Mouse (Mus musculus) hindbrain, embryonic 13.5 days (tissue): ENCODE results near the gene Nr1i2. TPM values are rescaled to one million over a fixed set of nuclear protein-coding genes. Genes with fewer than 3 reads are reported as not detected.
A peak's percentile ranks its signal among the peaks of the same experiment; 100 is the strongest.

Source experiments
- ATAC-seq: fragments of 200-750 bp; cut with Nextera tagmentation; 2 replicates; pipeline ENCODE4 v1.8.0; 2017; ENCODE audit warnings: moderate TSS enrichment; ENCODE audit not compliant: low FRiP score
- H3K27ac ChIP-seq: fragments of 300-500 bp; sonication (generic); 2 replicates; pipeline ENCODE4 v1.5.1; 2015; ENCODE audit warnings: inconsistent platforms, mild to moderate bottlenecking, moderate library complexity
- H3K27me3 ChIP-seq: fragments of 300-500 bp; sonication (generic); 2 replicates; pipeline ENCODE4 v1.6.1; 2015; ENCODE audit warnings: mild to moderate bottlenecking, inconsistent platforms
- H3K36me3 ChIP-seq: fragments of 300-500 bp; sonication (generic); 2 replicates; pipeline ENCODE4 v1.6.1; 2015; ENCODE audit warnings: mild to moderate bottlenecking, inconsistent platforms
- H3K4me1 ChIP-seq: fragments of 300-500 bp; sonication (generic); replicated peaks from 2 replicates; pipeline ENCODE4 v1.6.1; 2015; ENCODE audit warnings: inconsistent platforms
- H3K4me2 ChIP-seq: fragments of 300-500 bp; sonication (generic); 2 replicates; pipeline ENCODE4 v1.6.1; 2015; ENCODE audit warnings: inconsistent platforms, mild to moderate bottlenecking, moderate library complexity
- H3K4me3 ChIP-seq: fragments of 300-500 bp; sonication (generic); 2 replicates; pipeline ENCODE4 v1.5.1; 2015; ENCODE audit warnings: mild to moderate bottlenecking, inconsistent platforms
- H3K9ac ChIP-seq: fragments of 300-500 bp; sonication (generic); 2 replicates; pipeline ENCODE4 v1.6.1; 2015; ENCODE audit warnings: mild to moderate bottlenecking, inconsistent platforms
- H3K9me3 ChIP-seq: fragments of 300-500 bp; sonication (generic); 2 replicates; pipeline ENCODE4 v1.6.1; 2016; ENCODE audit warnings: inconsistent platforms
- WGBS: fragments of 180-500 bp; shearing (Covaris S2); methylation state at CpG from one replicate; pipeline ENCODE4 v1.1.7; 2015; 5-methylcytosine and 5-hydroxymethylcytosine counted together
- polyA plus RNA-seq: library from polyadenylated mRNA; unstranded; fragments of >200 nt; fragmentation: Nextera tagmentation; extraction: Ambion mirVana; gene quantifications from 2 replicates; pipeline ENCODE4 v1.2.1, GENCODE M21; 2015

The Nr1i2 gene
- polyA plus RNA-seq, 1 experiment from 2014 or later: not detected

- Histone ChIP-seq H3K4me1 (peaks cover 18% of the 10 kb centered on the region), H3K9me3 (no peaks in the 10 kb centered on the region), H3K9ac (no peak overlapping the region), H3K27me3 (no peaks in the 10 kb centered on the region), H3K4me2 (no peak overlapping the region), H3K4me3 (no peak overlapping the region), H3K27ac (no peak overlapping the region), H3K36me3 (no peaks in the 10 kb centered on the region)
- 0 out of 2 replicates have a peak, but pooled peaks have one; percentile 52 for ATAC-seq
- WGBS: 25% methylated on average over 5 of the region's 5 CpGs
Observed at GRCm38 (mm10) chr16:38307221-38307605, 12.6 kb upstream of the Nr1i2 start.

- ATAC-seq: peak; percentile 54; the same call in 1 of the 2 replicates
- Histone ChIP-seq H3K4me3 (no peak overlapping the region), H3K9ac (no peak overlapping the region), H3K4me1 (peaks cover 18% of the 10 kb centered on the region), H3K9me3 (no peaks in the 10 kb centered on the region), H3K27me3 (no peaks in the 10 kb centered on the region), H3K36me3 (no peaks in the 10 kb centered on the region), H3K27ac (no peak overlapping the region), H3K4me2 (no peak overlapping the region)
- WGBS: 50% methylated on average over 18 of the region's 18 CpGs
Observed at GRCm38 (mm10) chr16:38306571-38307220, 12.1 kb upstream of the Nr1i2 start.

- Histone ChIP-seq H3K9me3 (no peaks in the 10 kb centered on the region), H3K9ac (no peak overlapping the region), H3K36me3 (no peaks in the 10 kb centered on the region), H3K27me3 (no peaks in the 10 kb centered on the region), H3K4me2 (no peak overlapping the region), H3K27ac (no peak overlapping the region), H3K4me1 (peaks cover 18% of the 10 kb centered on the region), H3K4me3 (no peak overlapping the region)
- WGBS: 80% methylated on average over 17 of the region's 17 CpGs
- no peak for ATAC-seq
Observed at GRCm38 (mm10) chr16:38304460-38305194, 10.0 kb upstream of the Nr1i2 start.

- no peak overlapping the region for H3K4me2 ChIP-seq
- WGBS: 92% methylated on average over 13 of the region's 13 CpGs
- no peaks in the 10 kb centered on the region for H3K36me3 ChIP-seq
- no peak overlapping the region for H3K27ac ChIP-seq
- H3K4me1 ChIP-seq: peaks cover 9% of the 10 kb centered on the region
- H3K27me3 ChIP-seq: no peaks in the 10 kb centered on the region
- H3K9ac ChIP-seq: no peak overlapping the region
- no peak for ATAC-seq
- H3K9me3 ChIP-seq: no peaks in the 10 kb centered on the region
- H3K4me3 ChIP-seq: no peak overlapping the region
Observed at GRCm38 (mm10) chr16:38302367-38302766, 7.7 kb upstream of the Nr1i2 start.

GRCm38 (mm10) chr16:38298410-38298809 lies 3.8 kb upstream of the Nr1i2 start:
- no peak for ATAC-seq
- WGBS: 92% methylated on average over 6 of the region's 6 CpGs
- no peak overlapping the region for H3K9ac ChIP-seq
- H3K4me3 ChIP-seq: no peak overlapping the region
- H3K27me3 ChIP-seq: no peaks in the 10 kb centered on the region
- H3K4me2 ChIP-seq: no peak overlapping the region
- H3K9me3 ChIP-seq: no peaks in the 10 kb centered on the region
- H3K27ac ChIP-seq: no peak overlapping the region
- no peaks in the 10 kb centered on the region for H3K4me1 ChIP-seq
- H3K36me3 ChIP-seq: no peaks in the 10 kb centered on the region

GRCm38 (mm10) chr16:38295349-38295930 lies 816 bp upstream of the Nr1i2 start:
- H3K27me3 ChIP-seq: no peaks in the 10 kb centered on the region
- H3K36me3 ChIP-seq: no peaks in the 10 kb centered on the region
- no peak overlapping the region for H3K9ac ChIP-seq
- H3K4me1 ChIP-seq: no peaks in the 10 kb centered on the region
- H3K4me3 ChIP-seq: no peak overlapping the region
- H3K4me2 ChIP-seq: no peak overlapping the region
- no peak for ATAC-seq
- H3K27ac ChIP-seq: no peak overlapping the region
- 48% methylated on average over 5 of the region's 5 CpGs for WGBS
- H3K9me3 ChIP-seq: no peaks in the 10 kb centered on the region

GRCm38 (mm10) chr16:38290151-38290550 lies 4.5 kb downstream of the Nr1i2 start:
- Histone ChIP-seq H3K27me3 (no peaks in the 10 kb centered on the region), H3K27ac (no peak overlapping the region), H3K4me1 (no peaks in the 10 kb centered on the region), H3K9ac (no peak overlapping the region), H3K4me3 (no peak overlapping the region), H3K4me2 (no peak overlapping the region), H3K9me3 (no peaks in the 10 kb centered on the region), H3K36me3 (no peaks in the 10 kb centered on the region)
- no peak for ATAC-seq
- WGBS: 85% methylated on average over 2 of the region's 2 CpGs

- Histone ChIP-seq H3K27me3 (no peaks in the 10 kb centered on the region), H3K9me3 (no peaks in the 10 kb centered on the region), H3K4me3 (no peak overlapping the region), H3K4me2 (no peak overlapping the region), H3K9ac (no peak overlapping the region), H3K27ac (no peak overlapping the region), H3K36me3 (no peaks in the 10 kb centered on the region), H3K4me1 (no peaks in the 10 kb centered on the region)
- ATAC-seq: no peak
- WGBS: 37% methylated on average over 6 of the region's 6 CpGs
Observed at GRCm38 (mm10) chr16:38288851-38289250, 5.8 kb downstream of the Nr1i2 start.

- H3K27ac ChIP-seq: no peak overlapping the region
- no peak overlapping the region for H3K9ac ChIP-seq
- no peaks in the 10 kb centered on the region for H3K9me3 ChIP-seq
- no peaks in the 10 kb centered on the region for H3K36me3 ChIP-seq
- ATAC-seq: no peak
- H3K4me1 ChIP-seq: peaks cover 7% of the 10 kb centered on the region
- H3K4me2 ChIP-seq: no peak overlapping the region
- no peaks in the 10 kb centered on the region for H3K27me3 ChIP-seq
- 90% methylated on average over 3 of the region's 3 CpGs for WGBS
- no peak overlapping the region for H3K4me3 ChIP-seq
Observed at GRCm38 (mm10) chr16:38287762-38288161, 6.9 kb downstream of the Nr1i2 start.

- Histone ChIP-seq H3K9me3 (no peaks in the 10 kb centered on the region), H3K36me3 (no peaks in the 10 kb centered on the region), H3K27me3 (no peaks in the 10 kb centered on the region), H3K4me1 (peaks cover 7% of the 10 kb centered on the region), H3K9ac (no peak overlapping the region), H3K27ac (no peak overlapping the region), H3K4me3 (no peak overlapping the region), H3K4me2 (no peak overlapping the region)
- WGBS: 88% methylated on average over 6 of the region's 6 CpGs
- ATAC-seq: no peak
Observed at GRCm38 (mm10) chr16:38287357-38287756, 7.3 kb downstream of the Nr1i2 start.

GRCm38 (mm10) chr16:38286541-38286940 lies 8.1 kb downstream of the Nr1i2 start:
- H3K36me3 ChIP-seq: no peaks in the 10 kb centered on the region
- H3K4me3 ChIP-seq: no peak overlapping the region
- 81% methylated on average over 4 of the region's 4 CpGs for WGBS
- no peak overlapping the region for H3K27ac ChIP-seq
- ATAC-seq: no peak
- H3K4me2 ChIP-seq: no peak overlapping the region
- H3K27me3 ChIP-seq: no peaks in the 10 kb centered on the region
- H3K9ac ChIP-seq: no peak overlapping the region
- no peaks in the 10 kb centered on the region for H3K9me3 ChIP-seq
- H3K4me1 ChIP-seq: peaks cover 7% of the 10 kb centered on the region

- Histone ChIP-seq H3K27ac (no peak overlapping the region), H3K4me2 (no peak overlapping the region), H3K9ac (no peak overlapping the region), H3K36me3 (no peaks in the 10 kb centered on the region), H3K27me3 (no peaks in the 10 kb centered on the region), H3K4me1 (peaks cover 7% of the 10 kb centered on the region), H3K9me3 (no peaks in the 10 kb centered on the region), H3K4me3 (no peak overlapping the region)
- WGBS: 81% methylated on average over 7 of the region's 7 CpGs
- ATAC-seq: no peak
Observed at GRCm38 (mm10) chr16:38285801-38286200, 8.8 kb downstream of the Nr1i2 start.
